Mouse (Mus musculus) kidney, postnatal 14 days (tissue): ENCODE data around the gene Gpat2.

Experiments
- DNase-seq: peaks from one replicate; pipeline ENCODE4 v3.0.0; 2022; ENCODE audit warnings: mixed read lengths

Gene Gpat2

GRCm38 (mm10) chr2:127444055-127444789 lies 19.2 kb downstream of the Gpat2 start, which contains the start of gene Fahd2a:
TSS of gene Fahd2a (minus strand) at chr2:127444565.
- peak; percentile 90 for DNase-seq

GRCm38 (mm10) chr2:127446847-127447246 lies 21.8 kb downstream of the Gpat2 start:
- no peak for DNase-seq

GRCm38 (mm10) chr2:127449691-127450090 lies 24.7 kb downstream of the Gpat2 start:
- peak; percentile 88 for DNase-seq

- peak; percentile 37 for DNase-seq
Measured at GRCm38 (mm10) chr2:127451748-127452147, 26.7 kb downstream of the Gpat2 start.

- peak; percentile 36 for DNase-seq
Measured at GRCm38 (mm10) chr2:127453141-127453540, 28.1 kb downstream of the Gpat2 start.

DNA sequence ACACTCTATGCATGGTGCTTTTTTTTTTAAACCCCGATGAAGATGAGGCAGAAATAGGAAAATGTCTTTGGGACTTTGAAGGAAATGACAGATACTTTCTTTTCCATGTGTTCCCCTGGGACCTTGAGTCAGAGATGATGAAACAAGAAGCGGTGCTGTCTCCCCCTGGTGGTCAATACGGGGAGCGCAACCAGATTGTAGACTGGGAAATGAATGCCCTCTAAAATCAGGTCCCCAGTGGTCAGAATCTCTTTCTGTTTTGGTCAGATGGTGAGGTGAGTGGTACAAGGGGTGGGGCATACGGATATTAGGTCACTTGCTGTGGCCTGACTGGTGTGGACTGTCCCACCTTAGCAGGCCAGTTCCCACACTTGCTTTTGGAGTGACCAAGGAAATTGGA lies 28.8 kb downstream of the Gpat2 start:
- peak; percentile 85 for DNase-seq

GRCm38 (mm10) chr2:127459341-127459740 lies 34.3 kb downstream of the Gpat2 start:
- no peak for DNase-seq

- DNase-seq, result no peak
Measured at GRCm38 (mm10) chr2:127461351-127461750, 36.4 kb downstream of the Gpat2 start.

DNA sequence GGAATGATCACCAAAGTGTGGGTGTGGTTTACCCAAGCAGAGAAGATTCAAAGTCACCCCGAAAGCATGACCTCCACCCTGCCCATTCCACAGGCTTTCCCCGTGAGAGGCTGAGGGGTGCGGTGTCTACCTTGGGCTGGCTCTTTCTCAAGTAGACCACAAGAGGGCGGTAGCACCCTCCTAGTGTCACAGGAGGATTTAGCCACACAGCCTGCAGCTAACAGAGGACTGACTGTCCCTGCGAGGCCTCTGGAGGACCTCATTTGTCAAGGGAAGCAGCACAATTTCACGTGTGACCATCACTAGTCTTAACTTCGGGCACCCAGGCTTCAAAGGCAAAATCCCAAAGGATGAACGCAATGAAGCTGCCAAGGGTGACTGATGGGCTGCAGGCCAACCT lies 37.3 kb downstream of the Gpat2 start:
- DNase-seq, result peak; percentile 79

GRCm38 (mm10) chr2:127470183-127470582 lies 45.2 kb downstream of the Gpat2 start:
- no peak for DNase-seq

GRCm38 (mm10) chr2:127470661-127471060 lies 45.7 kb downstream of the Gpat2 start:
- peak; percentile 47 for DNase-seq

GRCm38 (mm10) chr2:127471281-127471680 lies 46.3 kb downstream of the Gpat2 start:
- no peak for DNase-seq

- DNase-seq, result no peak
Measured at GRCm38 (mm10) chr2:127472279-127472678, 47.3 kb downstream of the Gpat2 start.

DNA sequence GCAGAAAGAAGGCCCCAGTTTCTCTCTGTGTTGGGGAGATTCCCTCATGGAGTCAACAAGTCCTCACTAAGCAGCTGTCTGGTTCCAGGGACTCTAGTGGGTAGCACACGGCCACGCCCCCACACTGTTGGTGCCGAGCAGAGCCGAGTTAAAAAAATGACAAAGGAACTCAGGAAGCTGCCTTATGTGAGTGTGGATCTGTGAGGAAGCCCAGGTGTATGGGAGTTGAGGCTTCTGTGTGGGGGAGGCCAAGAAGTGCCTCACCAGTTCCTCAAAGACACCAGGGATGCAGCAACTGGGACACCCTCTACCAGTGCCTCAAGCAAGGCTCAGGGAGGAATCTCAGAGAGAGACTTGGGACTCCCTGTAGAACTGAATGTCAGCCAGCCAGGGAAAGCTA lies 54.2 kb downstream of the Gpat2 start:
- DNase-seq, result no peak

- DNase-seq, result no peak
Measured at GRCm38 (mm10) chr2:127479763-127480162, 54.8 kb downstream of the Gpat2 start.

DNA sequence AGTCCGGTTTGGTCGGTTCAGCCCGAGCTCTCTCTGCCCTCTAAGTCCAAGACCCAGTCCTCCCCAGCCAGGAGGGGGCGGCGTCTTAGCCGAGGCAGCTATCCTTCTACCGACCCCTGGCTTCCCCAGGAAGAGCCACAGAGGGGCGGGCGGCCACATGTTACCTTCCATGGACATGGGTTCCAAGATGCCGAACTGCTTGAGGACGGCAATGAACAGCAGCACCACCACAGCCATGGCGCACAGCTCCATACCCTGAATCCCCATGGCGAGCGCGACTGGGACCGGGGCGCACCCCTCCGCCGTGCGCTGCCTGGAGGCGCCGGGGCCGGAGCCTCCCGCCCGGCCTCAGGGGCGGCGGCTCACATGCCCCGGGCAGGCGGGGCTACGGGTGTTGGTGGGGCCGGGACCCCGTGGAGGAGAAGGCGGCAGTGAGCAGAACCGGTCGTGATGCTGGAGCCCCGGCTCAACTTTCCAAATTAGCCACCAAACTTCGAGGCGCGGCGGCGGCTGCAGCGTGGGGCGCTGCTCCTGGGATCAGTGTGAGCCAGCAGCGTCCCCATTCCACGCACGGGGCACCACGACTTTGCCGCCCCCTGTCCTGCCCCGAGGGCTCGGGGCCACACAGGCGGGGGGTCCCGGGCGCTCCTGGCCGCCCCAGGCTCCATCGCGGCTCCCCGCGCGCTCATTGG lies 57.0 kb downstream of the Gpat2 start:
- no peak for DNase-seq

DNA sequence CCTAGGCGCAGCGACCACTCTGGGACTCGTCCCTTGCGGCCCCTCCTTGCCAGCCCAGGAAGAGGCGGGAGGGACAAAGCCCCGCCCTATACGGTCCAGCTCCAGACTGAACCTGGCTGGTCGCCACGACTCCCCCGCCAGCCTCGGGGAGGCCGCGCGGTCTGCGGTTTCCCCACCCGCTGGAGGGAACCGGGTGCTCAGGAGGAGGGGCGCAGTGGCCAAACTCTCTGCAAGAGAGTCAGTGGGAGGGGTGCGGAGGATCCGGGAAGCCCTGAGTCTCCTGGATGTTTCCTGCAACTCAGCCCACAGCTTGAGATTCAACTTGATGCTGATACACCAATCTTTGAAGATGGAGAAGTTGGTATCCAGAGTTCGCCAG lies 57.5 kb downstream of the Gpat2 start:
- peak; percentile 89 for DNase-seq

GRCm38 (mm10) chr2:127483001-127483400 lies 58.0 kb downstream of the Gpat2 start:
- DNase-seq, result peak; percentile 57

DNA sequence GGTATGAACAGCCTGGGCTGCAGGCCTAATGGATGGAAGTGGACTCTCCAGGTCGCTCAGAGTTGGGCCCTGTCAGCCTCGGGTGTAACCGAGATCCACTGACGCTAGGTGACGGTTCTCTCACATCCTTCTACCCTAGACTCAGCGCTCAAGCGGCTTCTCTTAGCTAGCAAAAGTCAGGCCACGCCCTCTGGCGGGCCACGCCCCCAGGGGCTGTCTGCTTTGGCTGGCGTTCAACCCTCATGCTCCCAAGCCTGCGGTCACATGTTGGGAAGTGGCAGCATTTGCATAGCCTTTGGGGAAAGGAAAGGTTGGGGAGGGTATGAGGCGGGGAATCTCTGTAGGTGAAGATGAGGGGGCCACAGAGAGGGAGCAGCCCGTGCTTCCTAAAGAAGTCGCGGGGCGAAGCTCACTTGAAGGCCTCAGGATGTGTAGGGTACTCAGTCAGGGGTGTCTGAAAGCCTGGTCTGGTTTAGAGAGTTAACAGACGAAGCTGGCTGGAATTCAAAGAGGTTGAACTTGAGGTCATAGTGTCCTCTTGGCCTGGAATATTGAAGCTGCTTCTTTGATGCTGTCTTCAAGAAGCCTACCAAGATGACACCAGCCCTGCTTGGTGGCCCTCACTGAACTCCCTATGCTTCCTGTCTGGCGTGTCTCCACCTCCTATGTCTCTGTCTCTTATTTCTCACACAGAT lies 59.6 kb downstream of the Gpat2 start:
- DNase-seq, result peak; percentile 91
